8 mouse cellular contexts compared by ENCODE assay signal in the genomic region with DNA sequence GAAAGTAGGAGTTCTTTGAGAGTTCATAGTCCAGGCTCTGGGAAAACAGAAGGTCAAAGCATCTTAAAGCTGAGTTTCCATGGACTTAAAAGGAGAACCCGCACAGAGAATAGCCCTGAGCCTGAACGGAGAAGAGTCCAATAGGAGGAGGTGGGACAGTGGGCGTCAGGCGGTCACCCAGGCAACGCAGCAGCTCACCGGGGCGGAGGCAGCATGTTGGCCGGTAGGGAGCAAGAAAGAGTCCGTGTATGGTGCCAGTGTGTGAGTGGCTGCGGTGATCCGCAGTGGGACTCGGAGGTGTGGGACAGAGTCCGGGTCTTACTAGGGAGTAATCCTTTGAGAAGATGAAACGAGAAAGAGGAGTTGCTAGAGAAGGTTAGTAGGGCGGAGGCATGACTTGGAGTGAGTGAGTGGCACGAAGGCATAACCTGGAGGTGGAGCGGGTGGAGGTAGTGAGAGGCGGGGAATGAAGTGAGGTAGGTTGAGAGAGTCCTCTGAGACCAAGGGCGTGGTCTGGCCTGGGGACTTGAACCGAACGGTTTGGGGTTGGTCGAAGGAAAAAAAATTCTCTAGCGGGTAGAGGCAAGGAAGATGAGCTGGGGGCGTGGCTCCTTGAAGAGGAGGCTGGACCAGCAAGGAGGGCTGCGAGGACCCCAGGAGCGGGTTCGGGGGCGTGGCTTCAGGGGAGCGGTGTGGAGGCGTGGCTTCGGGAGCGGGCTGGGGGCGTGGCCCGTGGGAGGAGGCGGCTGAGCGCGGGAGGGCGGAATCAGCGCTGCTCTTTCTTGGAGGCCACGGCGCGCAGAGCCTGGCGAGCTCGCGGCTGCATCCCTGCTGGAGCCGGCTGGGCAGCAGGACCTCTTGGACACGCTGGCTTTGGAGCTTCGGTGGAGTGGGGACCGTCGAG. TPM values are rescaled to one million over a fixed set of nuclear protein-coding genes. Genes with fewer than 3 reads are reported as not detected.
DNase-seq lines count a peak whose midpoint lies in the region; ATAC-seq and TF ChIP-seq lines count a peak whose summit lies in the region.

A gene (plus strand): TSS at position 41 of the 904 bp plus-strand sequence.

- no peak for TF ChIP-seq CTCF in bone marrow macrophage, adult 2 months (IDR thresholded peaks at IDR 0.05; ENCODE audit: low read depth, low read length)

- peak within 1 kb of the TSS; percentile 39 for H3K9ac ChIP-seq in embryonic facial prominence, embryonic 15.5 days
- H3K9ac ChIP-seq in limb, embryonic 15.5 days = peak within 1 kb of the TSS; percentile 58

- DNase-seq in 3134 (ENCODE audit: extremely low read depth, insufficient read length, low spot score) = peak; percentile 94
- peak; percentile 79 to 82 for DNase-seq in heart, adult 9 months (ENCODE audit: low spot score in 2 of 2)
- peak; percentile 95 for DNase-seq in kidney, adult 9 months
- peak; percentile 87 to 89 for DNase-seq in spleen, postnatal 36 days (ENCODE audit: low spot score in 2 of 2)

- peaks cover 12% of the 10 kb centered on the region for H3K4me1 ChIP-seq in bone marrow macrophage, adult 2 months (ENCODE audit: control insufficient read depth, insufficient read depth, low read length)
- H3K4me1 ChIP-seq in embryonic facial prominence, embryonic 15.5 days = peaks cover 35% of the 10 kb centered on the region
- peaks cover 34% of the 10 kb centered on the region for H3K4me1 ChIP-seq in limb, embryonic 15.5 days

- no peak for TF ChIP-seq POLR2A in bone marrow macrophage, adult 2 months (IDR thresholded peaks at IDR 0.05; ENCODE audit: borderline replicate concordance, low read depth, low read length)

- H3K36me3 ChIP-seq in embryonic facial prominence, embryonic 15.5 days = no peaks in the 10 kb centered on the region
- no peaks in the 10 kb centered on the region for H3K36me3 ChIP-seq in limb, embryonic 15.5 days

- H3K27me3 ChIP-seq in embryonic facial prominence, embryonic 15.5 days = no peaks in the 10 kb centered on the region; the same call in 1 of the 2 replicates
- H3K27me3 ChIP-seq in limb, embryonic 15.5 days = peaks cover 31% of the 10 kb centered on the region

- peak within 1 kb of the TSS; percentile 99 for H3K4me2 ChIP-seq in embryonic facial prominence, embryonic 15.5 days (replicated peaks)
- H3K4me2 ChIP-seq in limb, embryonic 15.5 days = peak within 1 kb of the TSS; percentile 100

- peak; percentile 90 for ATAC-seq in embryonic facial prominence, embryonic 15.5 days (ENCODE audit: insufficient number of reproducible peaks, low FRiP score, low TSS enrichment, low read depth)
- ATAC-seq in limb, embryonic 15.5 days (ENCODE audit: insufficient number of reproducible peaks, low FRiP score, low TSS enrichment, low read depth) = peak; percentile 80
- peak; percentile 51 for ATAC-seq in monocyte, adult 5-6 weeks (replicated peaks; ENCODE audit: insufficient number of reproducible peaks, low FRiP score, low TSS enrichment, poor library complexity, severe bottlenecking)

- peak within 1 kb of the TSS; percentile 66 for H3K4me3 ChIP-seq in bone marrow macrophage, adult 2 months (ENCODE audit: insufficient read depth, low read length)
- H3K4me3 ChIP-seq in embryonic facial prominence, embryonic 15.5 days (replicated peaks) = peak within 1 kb of the TSS; percentile 61
- H3K4me3 ChIP-seq in limb, embryonic 15.5 days = peak within 1 kb of the TSS; percentile 61

- no peak within 1 kb of the TSS for H3K27ac ChIP-seq in bone marrow macrophage, adult 2 months (ENCODE audit: insufficient read depth, low read depth, low read length)
- H3K27ac ChIP-seq in embryonic facial prominence, embryonic 15.5 days (replicated peaks) = peak within 1 kb of the TSS; percentile 70
- peak within 1 kb of the TSS; percentile 59; the same call in 1 of the 2 replicates for H3K27ac ChIP-seq in limb, embryonic 15.5 days

- H3K9me3 ChIP-seq in embryonic facial prominence, embryonic 15.5 days (replicated peaks) = no peaks in the 10 kb centered on the region
- H3K9me3 ChIP-seq in limb, embryonic 15.5 days = no peaks in the 10 kb centered on the region

- under 1% methylated on average over 47 of the region's 50 CpGs for WGBS in embryonic facial prominence, embryonic 15.5 days
- WGBS in limb, embryonic 15.5 days = under 1% methylated on average over 49 of the region's 50 CpGs

RNA-seq across cellular contexts. Expression of the gene that starts here (rescaled TPM):
- polyA plus RNA-seq in bone marrow macrophage, adult 2 months (2012; ENCODE audit: insufficient read depth, insufficient read length, missing spikeins) = 10.9 and 12.7 TPM in 2 replicates
- polyA plus RNA-seq in embryonic facial prominence, embryonic 15.5 days (2015; fragmentation: Nextera tagmentation; extraction: Ambion mirVana) = 15.3 and 16.1 TPM in 2 replicates
- polyA plus RNA-seq in limb, embryonic 15.5 days (2015; fragmentation: Nextera tagmentation; extraction: Ambion mirVana) = 10.0 and 13.7 TPM in 2 replicates
- 207 to 305 TPM (median 214 TPM) in 3 replicates for total RNA-seq in monocyte, adult 5-6 weeks (2017)
